Mouse (Mus musculus) frontal cortex, postnatal 36 days (tissue): ENCODE measurements around the gene Mybphl.

ENCODE experiments used
- DNase-seq, 2 experiments: peaks; one replicate each; pipeline ENCODE4 v3.0.0; 2022; ENCODE audit warnings: low spot score in 2 of 2

Mybphl gene

GRCm38 (mm10) chr3:108372274-108372673 lies 7.6 kb downstream of the Mybphl start:
- DNase-seq = no peak

DNA sequence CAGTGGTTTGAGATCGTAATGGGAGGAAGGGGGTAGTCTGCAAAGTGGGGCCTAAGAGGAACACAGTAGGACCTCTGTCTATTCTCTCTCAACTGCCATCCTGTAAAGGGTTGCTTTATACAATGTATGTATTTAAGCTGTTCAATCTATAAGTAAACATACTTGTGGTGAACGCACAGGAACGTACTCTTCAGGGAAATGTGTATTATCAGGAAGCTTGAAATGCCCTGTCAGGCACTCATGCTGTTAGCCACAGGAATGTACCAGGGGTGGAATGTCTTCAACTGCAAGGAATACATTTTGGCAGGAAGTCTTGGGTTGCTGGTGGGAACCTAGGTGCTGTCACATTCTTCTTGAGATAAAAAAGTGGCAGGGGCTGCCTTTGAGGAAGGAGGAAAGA lies 8.0 kb downstream of the Mybphl start:
- DNase-seq = no peak

DNA sequence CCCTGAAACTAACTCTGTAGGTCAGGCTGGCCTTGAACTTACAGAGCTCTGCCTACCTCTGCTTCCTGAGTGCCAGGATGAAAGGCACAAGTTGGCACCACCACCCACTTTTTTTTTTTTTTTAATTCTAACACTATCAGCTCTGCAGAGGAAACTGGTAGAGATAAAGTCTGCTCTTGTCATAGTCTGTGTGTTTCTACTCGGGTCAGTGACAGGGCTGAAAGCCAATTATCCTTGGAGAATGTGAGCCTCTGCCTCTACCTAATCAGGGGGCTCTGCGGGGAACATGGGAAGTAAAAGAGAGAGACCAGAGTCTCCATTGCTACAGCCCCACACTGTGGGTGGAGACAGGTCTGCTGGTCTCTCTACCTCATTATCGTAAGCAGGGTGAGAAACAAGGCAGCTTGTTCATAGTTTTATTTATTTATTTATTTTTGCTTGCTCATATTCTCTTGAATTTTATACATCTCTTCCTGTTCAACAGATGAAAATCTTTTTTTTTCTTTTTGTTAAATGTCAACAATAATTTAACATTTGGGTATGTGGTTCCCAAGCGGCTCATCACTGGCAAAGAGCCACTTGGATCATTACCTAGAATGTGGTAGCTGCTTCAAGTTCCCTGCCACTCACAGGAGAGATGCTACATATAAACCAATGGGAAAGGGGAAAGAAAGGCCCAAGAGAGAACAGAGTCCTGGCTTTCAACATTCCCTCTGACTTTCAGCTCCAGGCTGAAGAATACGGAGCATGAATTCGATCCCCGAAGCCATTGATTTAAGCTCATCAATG lies 14.4 kb downstream of the Mybphl start:
- DNase-seq = no peak

DNA sequence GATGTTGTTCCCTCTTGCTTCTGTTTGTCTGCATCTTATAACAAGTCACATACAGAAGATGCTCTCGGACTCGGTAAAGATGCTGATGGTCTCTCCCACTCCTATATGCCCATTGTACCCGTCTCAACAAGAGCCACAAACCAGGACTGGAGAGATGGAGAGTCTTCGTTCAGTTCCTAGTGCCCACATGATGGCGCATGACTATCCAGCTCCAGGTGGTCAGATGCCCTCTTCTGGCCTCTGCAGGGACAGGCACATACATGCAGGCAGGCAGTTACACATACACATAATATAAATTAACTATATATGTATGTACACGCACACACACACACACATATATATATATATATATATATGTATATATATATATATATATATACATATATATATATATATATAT lies 16.0 kb downstream of the Mybphl start:
- no peak for DNase-seq

DNA sequence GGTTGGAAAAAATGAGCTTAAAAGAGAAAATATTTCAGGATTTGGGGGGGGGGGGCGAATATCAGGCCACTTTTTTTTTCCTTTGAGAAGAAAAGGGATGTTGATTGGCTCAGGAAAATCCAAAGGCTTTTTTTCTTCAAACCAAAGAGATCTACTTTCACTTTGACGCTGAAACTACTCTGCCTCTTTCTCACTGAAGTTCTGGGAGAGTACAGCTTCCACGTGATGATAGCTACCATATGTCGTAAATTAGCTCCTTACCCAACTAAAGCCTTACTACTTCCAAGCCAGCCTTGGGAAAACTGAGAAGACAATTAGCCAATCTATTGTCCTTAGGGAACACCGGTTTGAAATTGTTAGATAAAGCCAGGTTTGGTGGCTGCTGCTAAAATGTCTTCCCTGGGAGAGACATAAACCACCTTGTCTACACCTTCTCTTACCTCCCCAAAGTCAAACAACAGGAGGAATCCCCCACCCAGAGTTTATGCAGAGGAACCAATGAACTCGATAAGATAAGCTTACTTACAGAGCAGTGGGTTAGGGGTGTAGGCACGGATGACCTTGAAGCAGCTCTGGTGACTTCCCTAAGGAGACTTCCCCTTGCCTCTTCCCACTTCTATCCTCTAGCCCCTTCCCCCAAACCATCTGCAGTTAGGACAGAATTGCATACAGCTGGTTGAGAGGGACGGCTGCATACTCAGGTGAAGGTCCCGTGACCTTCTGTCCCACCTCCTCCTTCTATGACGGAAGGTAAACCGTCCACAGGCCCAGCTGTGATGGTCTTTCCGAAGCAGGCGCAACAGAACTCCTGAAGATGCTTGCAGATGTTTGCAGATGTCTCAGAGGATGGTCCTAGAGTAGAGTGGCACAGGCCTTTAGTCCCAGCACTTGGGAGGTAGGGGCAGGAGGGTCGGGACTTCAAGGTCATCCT lies 17.5 kb downstream of the Mybphl start:
- no peak for DNase-seq

DNA sequence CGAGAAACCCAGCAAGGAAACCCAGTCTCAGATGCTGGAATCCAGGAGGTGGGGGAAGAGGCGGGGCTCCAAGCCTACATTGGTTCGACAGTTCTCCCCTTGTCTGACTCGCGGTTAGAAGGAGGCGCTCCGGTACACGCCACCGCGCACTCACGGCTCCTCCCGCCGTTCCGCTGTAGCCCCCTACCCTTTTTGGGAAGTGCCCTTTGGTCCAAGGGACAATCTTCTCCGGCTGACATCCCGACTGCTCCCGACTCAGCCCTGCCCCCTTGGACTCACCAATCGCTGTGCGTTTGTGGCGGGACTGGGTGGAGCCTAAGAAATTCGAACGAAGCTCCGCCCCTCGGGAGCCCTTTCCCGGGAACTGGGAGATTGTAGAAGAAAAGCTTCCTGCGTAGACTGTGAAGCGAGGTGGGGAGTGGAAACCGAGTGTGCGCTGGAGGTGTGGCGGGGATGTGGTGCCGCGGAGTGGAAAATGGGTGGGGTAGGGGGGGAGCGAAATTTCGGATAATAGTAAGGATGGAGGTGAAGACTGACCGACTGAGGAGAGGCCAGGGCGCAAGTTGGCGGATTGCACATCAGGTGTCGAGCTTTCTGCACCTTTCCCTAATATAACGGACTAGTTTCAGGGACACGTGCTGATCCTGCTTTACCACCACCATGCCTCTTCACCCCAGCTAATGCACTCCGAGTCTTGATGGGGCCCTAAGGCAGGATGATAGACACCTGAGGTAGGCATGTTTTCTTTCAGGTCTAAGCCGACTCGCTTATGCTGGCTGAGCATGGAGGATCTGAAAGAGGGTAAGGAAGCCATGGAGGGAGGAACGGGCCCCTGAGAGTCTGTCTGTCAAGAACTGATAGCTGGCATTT lies 19.0 kb downstream of the Mybphl start, which contains the start of gene Psrc1:
Gene Psrc1, plus strand, starts transcription at position 355 of the 870 bp plus-strand sequence.
- peak; percentile 86 for DNase-seq

DNA sequence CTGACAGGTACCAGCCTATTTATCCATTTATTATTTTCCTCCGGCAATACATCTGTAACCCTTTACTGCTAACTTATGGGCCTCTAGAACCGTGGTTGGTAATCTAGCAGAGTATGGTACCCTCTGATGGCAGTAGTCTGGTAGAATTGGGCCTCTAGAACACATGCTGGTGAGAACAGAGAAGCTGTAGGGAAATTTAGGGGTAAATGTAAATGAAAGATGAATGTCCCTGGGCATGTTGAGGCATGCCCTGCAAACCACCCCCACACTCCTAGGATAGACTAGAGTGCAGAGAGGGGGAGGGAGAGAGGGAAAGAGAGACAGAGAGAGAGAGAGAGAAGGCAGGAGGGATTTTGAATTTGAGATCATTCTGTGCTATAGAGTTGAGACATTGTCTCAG lies 19.7 kb downstream of the Mybphl start:
- DNase-seq = no peak

DNA sequence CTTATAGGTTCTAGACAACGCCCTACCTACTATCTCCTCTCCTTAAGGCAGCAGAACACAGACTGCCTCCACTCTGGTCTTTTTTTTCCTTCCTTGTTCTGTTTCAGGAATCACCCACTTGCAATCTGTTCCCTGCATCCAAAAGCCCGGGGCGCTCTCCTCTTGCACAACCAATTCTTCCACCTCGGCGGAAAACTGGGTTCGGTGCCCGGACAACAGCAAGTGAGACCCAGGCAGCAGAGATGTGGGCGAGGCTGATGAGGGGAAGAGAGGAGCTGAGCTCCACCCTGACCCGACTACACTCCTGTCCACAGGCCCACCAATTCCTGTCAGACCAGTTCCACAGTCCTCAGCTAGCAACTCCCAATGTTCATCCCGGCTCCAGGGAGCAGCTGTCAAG lies 21.5 kb downstream of the Mybphl start:
- peak; percentile 76 to 84 for DNase-seq

- peak; percentile 97 to 98 for DNase-seq
Measured at GRCm38 (mm10) chr3:108389111-108389545, 24.4 kb downstream of the Mybphl start.

GRCm38 (mm10) chr3:108392299-108392698 lies 27.6 kb downstream of the Mybphl start:
- DNase-seq = no peak

DNA sequence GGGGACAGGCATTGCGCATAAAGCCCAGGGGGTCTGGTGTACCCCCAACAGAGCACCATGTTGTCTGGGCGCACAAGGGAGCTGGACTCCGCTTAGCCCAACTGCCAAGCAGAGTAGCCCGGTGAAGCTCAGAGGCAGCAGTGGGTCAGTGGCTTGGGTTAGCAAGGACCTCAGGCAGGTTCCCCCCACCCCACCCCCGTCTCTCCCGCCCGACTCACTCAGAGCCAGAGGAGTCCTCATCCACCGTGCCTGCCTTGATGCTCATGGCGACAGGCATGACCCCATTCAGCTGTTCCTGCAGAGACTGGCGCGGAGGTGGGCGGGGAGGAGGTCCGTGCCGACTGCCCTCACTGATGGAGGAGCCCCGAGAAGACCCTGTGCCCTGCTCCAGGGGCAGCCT lies 28.1 kb downstream of the Mybphl start:
- DNase-seq = no peak

GRCm38 (mm10) chr3:108398281-108398680 lies 33.6 kb downstream of the Mybphl start:
- no peak for DNase-seq

DNA sequence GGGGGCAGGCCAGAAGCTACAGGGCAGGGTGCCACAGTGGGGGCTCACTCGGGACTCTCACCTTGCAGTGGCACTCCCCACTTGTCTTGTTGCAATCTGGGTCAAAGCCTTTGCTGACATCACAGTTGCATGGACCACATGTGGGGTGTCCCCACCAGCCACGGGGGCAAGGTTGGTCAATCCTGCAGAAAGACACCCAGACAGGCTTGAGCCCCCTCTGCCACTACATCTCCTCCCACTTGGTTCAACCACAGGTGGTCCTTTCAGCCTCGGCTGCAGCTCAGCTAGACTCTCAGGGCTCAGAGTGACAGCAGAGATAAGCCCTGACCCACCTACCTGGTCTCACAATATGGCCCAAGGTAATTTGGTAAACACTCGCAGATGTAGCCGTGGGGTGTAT lies 35.7 kb downstream of the Mybphl start:
- no peak for DNase-seq

DNA sequence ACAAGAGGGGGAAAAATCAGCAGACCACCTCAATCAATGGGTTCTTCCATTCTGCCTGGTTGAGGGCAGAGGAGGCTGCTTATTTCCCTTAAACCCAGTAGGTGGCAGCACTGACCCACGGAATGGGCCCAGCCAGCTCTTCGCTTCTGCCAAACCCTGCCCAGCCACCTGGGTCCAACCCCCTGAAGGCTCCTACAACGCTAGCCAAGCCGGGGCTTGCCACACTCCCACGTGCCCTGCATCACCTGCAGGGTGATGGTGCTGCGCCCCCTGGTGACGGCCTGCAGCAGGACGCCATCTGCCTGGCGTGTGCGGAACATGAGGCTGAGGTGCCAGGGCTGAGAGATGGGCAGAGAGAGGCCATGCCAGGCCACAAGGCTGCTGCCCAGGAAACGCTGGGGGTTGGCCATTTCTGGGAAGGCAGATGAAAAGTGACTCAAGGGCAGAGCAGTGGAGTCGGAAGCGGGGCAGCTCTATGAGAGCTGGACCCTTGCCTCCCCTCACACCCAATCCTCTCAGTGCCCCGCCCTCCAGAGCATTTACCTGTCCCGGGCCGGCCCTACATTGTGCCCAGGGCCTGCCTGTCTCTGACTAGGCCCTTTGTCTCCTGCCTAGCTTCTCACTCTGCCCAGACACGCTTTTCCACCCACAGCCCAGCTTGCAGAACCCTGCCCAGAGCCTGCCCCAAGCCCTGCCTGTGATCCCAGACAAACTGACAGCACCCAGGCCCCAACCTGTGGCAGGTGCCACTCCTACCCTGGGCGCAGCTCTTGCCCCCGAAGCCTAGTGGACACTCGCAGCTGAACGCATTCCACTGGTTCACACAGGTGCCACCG lies 37.2 kb downstream of the Mybphl start:
- DNase-seq = peak; percentile 80 to 83

DNA sequence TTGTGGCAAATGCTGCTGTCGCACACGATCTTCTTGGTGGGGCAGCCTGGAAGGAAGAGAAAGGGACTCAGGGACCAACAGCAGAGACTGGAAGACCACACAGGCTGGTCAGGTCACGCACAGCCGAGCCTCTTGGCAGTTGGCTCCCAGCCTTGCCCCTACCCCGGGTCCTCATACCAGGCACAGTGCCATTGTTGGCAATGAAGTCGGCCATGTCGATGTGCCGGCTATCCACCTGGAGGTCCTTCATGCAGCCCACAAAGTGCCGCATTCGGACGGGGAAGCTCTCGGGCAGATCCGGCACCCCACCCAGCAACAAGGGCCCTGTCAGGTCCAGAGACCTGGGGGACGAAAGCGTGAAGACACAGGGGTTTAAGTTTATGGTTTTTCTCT lies 37.8 kb downstream of the Mybphl start:
- DNase-seq = no peak

DNA sequence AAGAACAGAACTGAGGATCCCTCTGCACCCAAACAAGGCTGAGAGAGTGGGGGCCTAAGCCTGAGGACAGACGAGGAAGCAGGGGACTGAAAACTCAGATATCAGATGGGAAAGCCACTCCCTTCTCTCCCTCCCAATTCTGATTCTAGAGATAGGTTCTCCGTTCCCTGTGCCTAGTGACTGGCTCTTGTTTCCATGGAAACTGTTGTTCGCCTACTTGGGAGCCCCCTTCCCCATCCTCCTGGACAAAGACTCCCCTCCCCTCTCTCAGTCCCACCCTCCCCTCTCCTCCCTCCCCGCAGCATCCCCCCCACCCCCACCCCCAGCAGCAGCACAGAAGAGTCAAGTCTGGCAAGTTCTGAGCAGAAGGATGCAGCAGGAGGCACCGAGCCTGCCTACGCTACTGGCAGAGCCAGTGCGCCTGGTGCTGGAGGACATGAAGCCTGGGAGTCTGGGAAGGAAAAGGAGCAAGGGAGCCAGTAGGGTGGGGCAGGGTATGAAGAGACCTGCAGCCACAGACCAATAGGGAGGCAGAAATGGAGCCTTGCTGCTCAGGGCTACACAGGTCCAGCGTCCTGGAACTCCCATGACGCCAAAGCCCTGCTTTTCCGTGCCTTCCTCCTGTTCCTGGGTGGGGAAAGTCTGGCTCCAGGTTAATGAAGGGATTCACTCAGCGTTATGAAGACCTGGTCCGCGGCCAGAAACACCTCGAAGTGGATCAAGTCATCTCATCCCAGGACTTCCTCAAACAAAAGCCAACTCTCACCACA lies 41.0 kb downstream of the Mybphl start:
- peak; percentile 74 to 81 for DNase-seq

DNA sequence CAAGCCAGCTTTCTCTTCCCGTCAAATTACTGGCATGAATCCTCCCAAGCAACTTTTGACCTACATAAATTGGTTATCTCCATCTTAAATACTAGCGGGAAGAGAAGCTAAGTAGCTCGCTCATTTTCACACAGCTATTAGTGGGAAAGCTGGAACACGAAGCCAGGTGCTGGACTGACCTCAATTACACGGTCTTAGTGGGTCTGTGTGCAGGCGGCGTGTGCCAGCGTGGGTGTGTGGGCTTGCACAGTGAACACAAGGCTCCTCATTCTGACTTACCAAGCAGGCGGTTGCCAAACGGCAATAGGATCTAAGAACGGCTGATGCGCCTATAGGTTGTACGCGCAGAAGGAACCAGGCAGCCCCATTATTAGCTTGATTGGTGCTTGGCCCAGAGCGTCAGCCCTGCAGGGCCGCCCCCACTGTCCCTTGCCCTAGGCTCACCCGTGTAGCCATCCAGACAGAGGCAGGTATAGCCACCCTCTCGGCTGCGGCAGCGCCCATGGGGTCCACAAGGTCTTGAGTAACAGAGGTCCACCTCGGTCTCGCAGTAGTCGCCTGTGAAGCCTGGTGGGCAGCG lies 41.7 kb downstream of the Mybphl start:
- peak in 1 of 2 experiments; percentile 60 for DNase-seq

DNA sequence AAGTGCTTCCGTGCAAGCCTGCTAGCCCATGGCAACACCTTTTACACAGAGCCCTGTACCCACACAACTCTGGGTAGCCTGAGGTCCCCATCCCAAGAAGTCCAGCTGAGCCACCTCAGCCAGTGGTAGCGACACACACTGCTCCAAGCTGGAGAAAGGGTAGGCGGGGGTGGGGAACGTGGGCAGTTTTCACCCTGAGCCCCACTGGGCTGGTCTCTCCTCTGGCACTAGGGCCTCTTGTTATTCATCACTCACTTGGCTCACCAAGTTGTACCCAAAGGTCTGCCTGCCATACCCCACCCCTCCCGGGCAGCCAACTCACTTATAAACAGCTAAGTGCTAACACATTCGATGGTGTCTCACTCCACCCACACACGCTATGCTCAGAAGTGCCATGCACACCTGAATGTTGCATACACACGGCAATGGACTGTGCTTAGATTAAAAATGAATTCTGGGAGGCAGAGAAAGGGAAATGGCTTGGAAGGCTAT lies 43.9 kb downstream of the Mybphl start:
- no peak for DNase-seq

- DNase-seq = no peak
Measured at GRCm38 (mm10) chr3:108409656-108410358, 45.1 kb downstream of the Mybphl start.
